Mouse (Mus musculus): ENCODE results near the gene Epb41l3. TPM values are rescaled to one million over a fixed set of nuclear protein-coding genes. Genes with fewer than 3 reads are reported as not detected.
A peak's percentile ranks its signal among the peaks of the same experiment; 100 is the strongest.

Epb41l3 gene
- polyA plus RNA-seq, 1 experiment from 2014 or later: 115 TPM

GRCm38 (mm10) chr17:69127981-69128380, 52.5 kb downstream of the Epb41l3 start:
- Histone ChIP-seq H3K4me2 (ENCODE audit: low read length) (no peak overlapping the region), H3K4me3 (ENCODE audit: low read length) (no peak overlapping the region), H3K27me3 (replicated peaks; ENCODE audit: control insufficient read depth, insufficient read depth, low read length) (no peaks in the 10 kb centered on the region), H3K4me1 (ENCODE audit: control insufficient read depth, insufficient read depth, low read depth, low read length) (peaks cover 10% of the 10 kb centered on the region), H3K27ac (ENCODE audit: low read depth, low read length) (no peak overlapping the region), H3K9me3 (ENCODE audit: control insufficient read depth, low read length) (no peaks in the 10 kb centered on the region), H3K9ac (ENCODE audit: low read depth, low read length) (no peak overlapping the region), H3K36me3 (ENCODE audit: control insufficient read depth, insufficient read depth, low read length) (no peaks in the 10 kb centered on the region)
- WGBS: 72% methylated on average over 5 of the region's 5 CpGs
- no peak for ATAC-seq

- Histone ChIP-seq H3K4me3 (ENCODE audit: low read length) (no peak overlapping the region), H3K36me3 (ENCODE audit: control insufficient read depth, insufficient read depth, low read length) (no peaks in the 10 kb centered on the region), H3K4me2 (ENCODE audit: low read length) (no peak overlapping the region), H3K4me1 (ENCODE audit: control insufficient read depth, insufficient read depth, low read depth, low read length) (peaks cover 10% of the 10 kb centered on the region), H3K27ac (ENCODE audit: low read depth, low read length) (no peak overlapping the region), H3K9me3 (ENCODE audit: control insufficient read depth, low read length) (no peaks in the 10 kb centered on the region), H3K9ac (ENCODE audit: low read depth, low read length) (no peak overlapping the region), H3K27me3 (replicated peaks; ENCODE audit: control insufficient read depth, insufficient read depth, low read length) (no peaks in the 10 kb centered on the region)
- WGBS: 24% methylated on average over 6 of the region's 6 CpGs
- peak; percentile 54; the same call in 1 of the 2 replicates for ATAC-seq
These were observed 54.0 kb downstream of the Epb41l3 start for GRCm38 (mm10) chr17:69129434-69129833.

DNA sequence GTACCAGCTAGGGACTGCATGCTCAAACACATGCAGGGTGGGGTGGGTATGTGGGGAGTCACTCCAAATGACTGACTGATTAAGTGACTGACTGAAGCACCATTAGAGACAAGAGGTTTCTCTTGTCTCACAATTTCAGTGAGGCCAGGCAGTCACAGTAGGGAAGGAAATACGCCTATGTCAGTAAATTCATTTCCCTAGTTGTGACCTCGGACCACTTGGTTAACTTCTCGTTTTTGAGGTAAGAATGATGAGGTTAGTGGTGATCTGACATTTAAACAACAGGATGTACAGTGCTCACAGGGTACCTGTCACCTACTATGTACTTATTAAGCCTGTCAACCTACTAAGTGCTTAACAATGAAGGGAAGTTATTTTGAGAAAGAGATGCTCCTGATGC, 67.5 kb downstream of the Epb41l3 start:
- no peaks in the 10 kb centered on the region for H3K27me3 ChIP-seq (replicated peaks; ENCODE audit: control insufficient read depth, insufficient read depth, low read length)

DNA sequence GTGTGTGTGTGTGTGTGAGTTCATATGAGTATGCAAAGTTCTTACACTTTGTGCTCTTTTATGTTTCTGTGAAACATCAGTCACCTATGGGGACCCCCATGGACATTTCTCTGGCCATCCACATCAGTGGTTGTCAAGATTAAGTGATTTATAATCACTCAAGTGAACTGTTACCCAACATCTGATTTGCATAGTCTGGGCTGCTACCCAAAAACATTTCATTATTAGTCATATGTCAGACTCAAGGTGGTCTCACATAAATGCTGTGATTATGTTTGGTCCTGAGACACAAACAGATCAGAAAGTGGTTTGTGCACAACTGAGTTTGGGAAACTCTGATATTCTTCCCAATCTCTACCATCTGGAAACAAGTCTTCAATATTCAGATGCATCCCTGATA, 75.3 kb downstream of the Epb41l3 start:
- ATAC-seq: no peak
- Histone ChIP-seq H3K9ac (ENCODE audit: low read depth, low read length) (no peak overlapping the region), H3K27me3 (replicated peaks; ENCODE audit: control insufficient read depth, insufficient read depth, low read length) (no peaks in the 10 kb centered on the region), H3K36me3 (ENCODE audit: control insufficient read depth, insufficient read depth, low read length) (no peaks in the 10 kb centered on the region), H3K4me3 (ENCODE audit: low read length) (no peak overlapping the region), H3K4me2 (ENCODE audit: low read length) (no peak overlapping the region), H3K4me1 (ENCODE audit: control insufficient read depth, insufficient read depth, low read depth, low read length) (0 out of 2 replicates have a peak, but pooled peaks cover 2% of the 10 kb centered on the region), H3K9me3 (ENCODE audit: control insufficient read depth, low read length) (no peaks in the 10 kb centered on the region), H3K27ac (ENCODE audit: low read depth, low read length) (no peak overlapping the region)

More for the DNA sequence above, 67.5 kb downstream of the Epb41l3 start:
- whole genome bisulfite sequencing: 84% methylated on average over 3 of the region's 3 CpGs
- no peaks in the 10 kb centered on the region for H3K36me3 ChIP-seq (ENCODE audit: control insufficient read depth, insufficient read depth, low read length)
- H3K4me1 ChIP-seq (ENCODE audit: control insufficient read depth, insufficient read depth, low read depth, low read length): no peaks in the 10 kb centered on the region
- no peak overlapping the region for H3K9ac ChIP-seq (ENCODE audit: low read depth, low read length)
- no peak overlapping the region for H3K4me3 ChIP-seq (ENCODE audit: low read length)
- no peak for ATAC-seq
- no peaks in the 10 kb centered on the region for H3K9me3 ChIP-seq (ENCODE audit: control insufficient read depth, low read length)
- H3K27ac ChIP-seq (ENCODE audit: low read depth, low read length): no peak overlapping the region
- H3K4me2 ChIP-seq (ENCODE audit: low read length): no peak overlapping the region

DNA sequence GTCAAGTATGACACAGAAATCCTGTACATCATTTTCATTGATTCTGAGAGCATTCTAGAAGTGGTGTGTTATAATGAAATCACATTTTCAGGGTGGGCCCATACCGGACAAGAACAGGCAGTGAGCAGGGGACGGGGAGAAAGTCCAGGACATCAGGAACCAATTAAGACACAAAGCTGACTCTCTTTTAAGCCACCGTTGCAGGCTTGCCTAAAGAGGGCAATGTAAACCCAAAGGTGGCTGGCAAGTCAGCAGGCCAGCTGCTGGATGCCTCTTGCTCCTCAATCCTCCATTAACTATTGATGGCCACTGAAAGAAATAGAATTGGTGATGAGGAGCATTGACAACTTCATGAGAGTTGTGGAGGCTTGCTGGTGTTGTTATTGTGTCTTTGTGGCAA, 75.8 kb downstream of the Epb41l3 start:
- Histone ChIP-seq H3K4me2 (ENCODE audit: low read length) (no peak overlapping the region), H3K9me3 (ENCODE audit: control insufficient read depth, low read length) (no peaks in the 10 kb centered on the region), H3K9ac (ENCODE audit: low read depth, low read length) (no peak overlapping the region), H3K4me1 (ENCODE audit: control insufficient read depth, insufficient read depth, low read depth, low read length) (0 out of 2 replicates have a peak, but pooled peaks cover 2% of the 10 kb centered on the region), H3K27me3 (replicated peaks; ENCODE audit: control insufficient read depth, insufficient read depth, low read length) (no peaks in the 10 kb centered on the region), H3K27ac (ENCODE audit: low read depth, low read length) (no peak overlapping the region), H3K36me3 (ENCODE audit: control insufficient read depth, insufficient read depth, low read length) (no peaks in the 10 kb centered on the region), H3K4me3 (ENCODE audit: low read length) (no peak overlapping the region)
- no peak for ATAC-seq
- WGBS: 42% methylated on average over 3 of the region's 3 CpGs

- no peak overlapping the region for H3K27ac ChIP-seq (ENCODE audit: low read depth, low read length)
- no peak overlapping the region for H3K4me2 ChIP-seq (ENCODE audit: low read length)
- ATAC-seq: no peak
- H3K9ac ChIP-seq (ENCODE audit: low read depth, low read length): no peak overlapping the region
- H3K27me3 ChIP-seq (replicated peaks; ENCODE audit: control insufficient read depth, insufficient read depth, low read length): no peaks in the 10 kb centered on the region
- no peaks in the 10 kb centered on the region for H3K9me3 ChIP-seq (ENCODE audit: control insufficient read depth, low read length)
- H3K4me1 ChIP-seq (ENCODE audit: control insufficient read depth, insufficient read depth, low read depth, low read length): peaks cover 8% of the 10 kb centered on the region; the same call in 1 of the 2 replicates
- no peak overlapping the region for H3K4me3 ChIP-seq (ENCODE audit: low read length)
- WGBS: 80% methylated on average over 8 of the region's 8 CpGs
- H3K36me3 ChIP-seq (ENCODE audit: control insufficient read depth, insufficient read depth, low read length): no peaks in the 10 kb centered on the region
These were observed 79.6 kb downstream of the Epb41l3 start for GRCm38 (mm10) chr17:69155034-69155433.

DNA sequence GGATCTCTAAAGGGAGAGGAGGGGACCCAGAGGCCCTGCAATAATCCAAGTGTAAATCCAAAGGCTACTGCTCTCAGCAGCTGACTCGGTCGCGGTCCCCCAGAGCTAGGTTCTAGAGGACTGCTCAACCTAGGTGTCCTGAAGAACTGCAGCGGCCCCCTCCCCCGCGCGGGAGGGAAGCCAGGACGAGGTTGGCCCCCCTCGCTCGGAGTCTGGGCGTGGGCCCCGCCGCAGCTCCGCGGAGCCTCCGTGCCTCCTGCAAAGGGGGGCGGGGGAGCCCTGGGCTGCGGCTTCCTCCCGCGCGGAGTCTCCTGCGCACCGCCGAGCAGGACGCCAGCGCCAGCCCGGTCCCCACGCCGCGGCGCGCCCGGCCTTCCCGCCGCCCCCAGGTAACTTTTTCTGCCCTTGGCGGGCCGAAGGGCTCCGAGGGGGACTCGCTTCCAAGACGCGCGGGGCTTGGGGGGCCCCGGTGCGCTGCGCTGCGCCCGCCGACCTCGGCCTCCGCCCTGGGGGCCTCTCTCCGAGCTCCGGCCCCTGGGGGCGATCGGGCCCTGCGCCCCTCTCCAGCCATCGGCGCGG, 81.1 kb downstream of the Epb41l3 start:
- peak overlapping the region; percentile 95 for H3K4me3 ChIP-seq (ENCODE audit: low read length)
- H3K4me1 ChIP-seq (ENCODE audit: control insufficient read depth, insufficient read depth, low read depth, low read length): peaks cover 8% of the 10 kb centered on the region; the same call in 1 of the 2 replicates
- no peaks in the 10 kb centered on the region for H3K36me3 ChIP-seq (ENCODE audit: control insufficient read depth, insufficient read depth, low read length)
- WGBS: under 1% methylated on average over 48 of the region's 58 CpGs
- no peaks in the 10 kb centered on the region for H3K27me3 ChIP-seq (replicated peaks; ENCODE audit: control insufficient read depth, insufficient read depth, low read length)
- H3K27ac ChIP-seq (ENCODE audit: low read depth, low read length): peak overlapping the region; percentile 80
- peak overlapping the region; percentile 89 for H3K4me2 ChIP-seq (ENCODE audit: low read length)
- H3K9ac ChIP-seq (ENCODE audit: low read depth, low read length): peak overlapping the region; percentile 98
- ATAC-seq: peak; percentile 86
- no peaks in the 10 kb centered on the region for H3K9me3 ChIP-seq (ENCODE audit: control insufficient read depth, low read length)

GRCm38 (mm10) chr17:69157101-69157808, 81.8 kb downstream of the Epb41l3 start:
- Histone ChIP-seq H3K27me3 (replicated peaks; ENCODE audit: control insufficient read depth, insufficient read depth, low read length) (no peaks in the 10 kb centered on the region), H3K9ac (ENCODE audit: low read depth, low read length) (peak overlapping the region; percentile 98), H3K9me3 (ENCODE audit: control insufficient read depth, low read length) (no peaks in the 10 kb centered on the region), H3K4me1 (ENCODE audit: control insufficient read depth, insufficient read depth, low read depth, low read length) (peaks cover 6% of the 10 kb centered on the region; the same call in 1 of the 2 replicates), H3K4me2 (ENCODE audit: low read length) (peak overlapping the region; percentile 89), H3K27ac (ENCODE audit: low read depth, low read length) (peak overlapping the region; percentile 80), H3K36me3 (ENCODE audit: control insufficient read depth, insufficient read depth, low read length) (no peaks in the 10 kb centered on the region), H3K4me3 (ENCODE audit: low read length) (peak overlapping the region; percentile 95)
- ATAC-seq: peak; percentile 58
- WGBS: under 1% methylated on average over 63 of the region's 66 CpGs

GRCm38 (mm10) chr17:69157809-69158185, 82.3 kb downstream of the Epb41l3 start:
- H3K27ac ChIP-seq (ENCODE audit: low read depth, low read length): peak overlapping the region; percentile 29
- WGBS: 4% methylated on average over 11 of the region's 11 CpGs
- peaks cover 6% of the 10 kb centered on the region; the same call in 1 of the 2 replicates for H3K4me1 ChIP-seq (ENCODE audit: control insufficient read depth, insufficient read depth, low read depth, low read length)
- peak overlapping the region; percentile 98 for H3K9ac ChIP-seq (ENCODE audit: low read depth, low read length)
- H3K4me3 ChIP-seq (ENCODE audit: low read length): peak overlapping the region; percentile 95
- H3K27me3 ChIP-seq (replicated peaks; ENCODE audit: control insufficient read depth, insufficient read depth, low read length): no peaks in the 10 kb centered on the region
- ATAC-seq: no peak
- peak overlapping the region; percentile 89 for H3K4me2 ChIP-seq (ENCODE audit: low read length)
- no peaks in the 10 kb centered on the region for H3K36me3 ChIP-seq (ENCODE audit: control insufficient read depth, insufficient read depth, low read length)
- H3K9me3 ChIP-seq (ENCODE audit: control insufficient read depth, low read length): no peaks in the 10 kb centered on the region

All from hindbrain, embryonic 16.5 days (tissue).